Mouse (Mus musculus) retina, postnatal 1 day (tissue): ENCODE measurements around the gene Cmc1.
"Not testable (repeated sequence)": the region's sequence is repeated elsewhere in the genome, so short reads cannot be mapped to it uniquely, and the experiment has no call there.

Source experiments
- DNase-seq: peaks from one replicate; pipeline ENCODE4 v3.0.0-alpha.2; 2012

Gene Cmc1

GRCm38 (mm10) chr9:118149407-118150402 lies at the start of gene Cmc1:
Cmc1 (minus strand) TSS chr9:118150177.
- DNase-seq: peak; percentile 99

GRCm38 (mm10) chr9:118198557-118198956 lies 48.6 kb upstream of the Cmc1 start:
- no peak for DNase-seq

GRCm38 (mm10) chr9:118196661-118197390 lies 46.8 kb upstream of the Cmc1 start:
- peak; percentile 76 for DNase-seq

GRCm38 (mm10) chr9:118193263-118193662 lies 43.3 kb upstream of the Cmc1 start:
- DNase-seq: no peak

- no peak for DNase-seq
Observed at GRCm38 (mm10) chr9:118191276-118191675, 41.3 kb upstream of the Cmc1 start.

GRCm38 (mm10) chr9:118188374-118188773 lies 38.4 kb upstream of the Cmc1 start:
- DNase-seq: no peak

GRCm38 (mm10) chr9:118187420-118187819 lies 37.4 kb upstream of the Cmc1 start:
- DNase-seq: no peak

- no peak for DNase-seq
Observed at GRCm38 (mm10) chr9:118186776-118187175, 36.8 kb upstream of the Cmc1 start.

GRCm38 (mm10) chr9:118179136-118180025 lies 29.4 kb upstream of the Cmc1 start:
- DNase-seq: no peak

GRCm38 (mm10) chr9:118176687-118177086 lies 26.7 kb upstream of the Cmc1 start:
- no peak for DNase-seq

- DNase-seq: no peak
Observed at GRCm38 (mm10) chr9:118175411-118175810, 25.4 kb upstream of the Cmc1 start.

- DNase-seq: no peak
Observed at GRCm38 (mm10) chr9:118173086-118173485, 23.1 kb upstream of the Cmc1 start.

GRCm38 (mm10) chr9:118168544-118168943 lies 18.6 kb upstream of the Cmc1 start:
- peak; percentile 37 for DNase-seq

GRCm38 (mm10) chr9:118167606-118168005 lies 17.6 kb upstream of the Cmc1 start:
- DNase-seq: no peak

- DNase-seq: no peak
Observed at GRCm38 (mm10) chr9:118161536-118161935, 11.6 kb upstream of the Cmc1 start.

- DNase-seq: no peak
Observed at GRCm38 (mm10) chr9:118159936-118160335, 10.0 kb upstream of the Cmc1 start.

- no peak for DNase-seq
Observed at GRCm38 (mm10) chr9:118158201-118158600, 8.2 kb upstream of the Cmc1 start.

- DNase-seq: peak; percentile 19
Observed at GRCm38 (mm10) chr9:118157234-118157633, 7.3 kb upstream of the Cmc1 start.

GRCm38 (mm10) chr9:118154666-118155065 lies 4.7 kb upstream of the Cmc1 start:
- DNase-seq: no peak

GRCm38 (mm10) chr9:118151221-118151507 lies 1.2 kb upstream of the Cmc1 start:
- DNase-seq: no peak

- peak; percentile 16 for DNase-seq
Observed at GRCm38 (mm10) chr9:118150429-118151220, 648 bp upstream of the Cmc1 start.

GRCm38 (mm10) chr9:118140356-118140755 lies 9.6 kb downstream of the Cmc1 start:
- DNase-seq: not testable (repeated sequence)
